Mouse (Mus musculus) cerebellum, adult 2 months (tissue): ENCODE measurements around the gene Grb2. TPM values are rescaled to one million over a fixed set of nuclear protein-coding genes. Genes with fewer than 3 reads are reported as not detected.

ENCODE experiments used
- DNase-seq, 2 experiments: peaks; one replicate each; pipeline ENCODE4 v3.0.0; 2021
- H3K27ac ChIP-seq: fragments of 200-500 bp; 2 replicates; pipeline ENCODE4 v1.5.1; 2012; ENCODE audit warnings: low read length, control low read depth, inconsistent platforms; ENCODE audit not compliant: insufficient read depth
- H3K27me3 ChIP-seq: fragments of 200-500 bp; 2 replicates; pipeline ENCODE4 v1.6.1; 2012; ENCODE audit warnings: inconsistent platforms, mild to moderate bottlenecking, low read length, moderate library complexity; ENCODE audit not compliant: control insufficient read depth, insufficient read depth
- H3K4me1 ChIP-seq: fragments of 200-500 bp; 2 replicates; pipeline ENCODE4 v1.6.1; 2011; ENCODE audit warnings: low read length; ENCODE audit not compliant: control insufficient read depth, insufficient read depth
- H3K4me3 ChIP-seq: fragments of 200-500 bp; replicated peaks from 2 replicates; pipeline ENCODE3; 2011; ENCODE audit warnings: mild to moderate bottlenecking, low read depth, low read length, control low read depth; ENCODE audit not compliant: insufficient read depth
- CTCF ChIP-seq: fragments of 200-500 bp; IDR thresholded peaks from 2 replicates; pipeline ENCODE4 v1.5.1; 2011; ENCODE audit warnings: low read depth, mild to moderate bottlenecking, control low read depth, low read length, moderate library complexity, borderline replicate concordance; ENCODE audit not compliant: insufficient read depth
- POLR2A ChIP-seq: fragments of 200-500 bp; IDR thresholded peaks from 2 replicates; pipeline ENCODE4 v1.6.1; 2011; ENCODE audit warnings: low read length, control low read depth, borderline replicate concordance; ENCODE audit not compliant: insufficient read depth
- WGBS: fragments of 180-500 bp; shearing (Covaris S2); methylation state at CpG from one replicate; pipeline ENCODE4 v1.1.7; 2018; 5-methylcytosine and 5-hydroxymethylcytosine counted together
- polyA plus RNA-seq: library from polyadenylated mRNA; depleted of rRNA; stranded (reverse); fragments of >200 nt; gene quantifications from 2 replicates; pipeline ENCODE4 v1.2.3, GENCODE M21; 2012

Gene Grb2
- polyA plus RNA-seq, 1 experiment, result 132 TPM

- H3K27ac ChIP-seq, result no peak overlapping the region
- TF ChIP-seq CTCF (peak; percentile 28; the same call in 1 of the 2 replicates), POLR2A (no peak)
- no peak for DNase-seq
- WGBS, result 64% methylated on average over 8 of the region's 8 CpGs
- peaks cover 2% of the 10 kb centered on the region; the same call in 1 of the 2 replicates for H3K4me1 ChIP-seq
- H3K4me3 ChIP-seq, result no peak overlapping the region
- no peaks in the 10 kb centered on the region for H3K27me3 ChIP-seq
Observed at GRCm38 (mm10) chr11:115717660-115718390, 9.4 kb upstream of the Grb2 start.

GRCm38 (mm10) chr11:115716410-115717338 is 8.3 kb upstream of the Grb2 start:
- DNase-seq, result no peak
- 79% methylated on average over 15 of the region's 15 CpGs for WGBS
- Histone ChIP-seq H3K27ac (no peak overlapping the region), H3K4me3 (no peak overlapping the region), H3K4me1 (no peaks in the 10 kb centered on the region; the same call in 1 of the 2 replicates), H3K27me3 (no peaks in the 10 kb centered on the region)
- TF ChIP-seq CTCF, result no peak
- no peak for TF ChIP-seq POLR2A

- peaks cover 3% of the 10 kb centered on the region; the same call in 1 of the 2 replicates for H3K4me1 ChIP-seq
- WGBS, result 5% methylated on average over 7 of the region's 7 CpGs
- TF ChIP-seq CTCF (peak; percentile 74), POLR2A (no peak)
- H3K27ac ChIP-seq, result no peak overlapping the region
- peak; percentile 75 to 83 for DNase-seq
- H3K4me3 ChIP-seq, result no peak overlapping the region
- no peaks in the 10 kb centered on the region for H3K27me3 ChIP-seq
Observed at GRCm38 (mm10) chr11:115714491-115714890, 6.1 kb upstream of the Grb2 start.

- Histone ChIP-seq H3K4me1 (peaks cover 3% of the 10 kb centered on the region; the same call in 1 of the 2 replicates), H3K27ac (no peak overlapping the region), H3K4me3 (no peak overlapping the region), H3K27me3 (no peaks in the 10 kb centered on the region)
- TF ChIP-seq POLR2A (no peak), CTCF (no peak)
- 97% methylated on average over 3 of the region's 3 CpGs for WGBS
- no peak for DNase-seq
Observed at GRCm38 (mm10) chr11:115713447-115713846, 5.0 kb upstream of the Grb2 start.

GRCm38 (mm10) chr11:115712674-115713298 is 4.4 kb upstream of the Grb2 start:
- Histone ChIP-seq H3K4me3 (no peak overlapping the region), H3K27me3 (no peaks in the 10 kb centered on the region), H3K27ac (no peak overlapping the region), H3K4me1 (peaks cover 3% of the 10 kb centered on the region; the same call in 1 of the 2 replicates)
- WGBS, result 90% methylated on average over 12 of the region's 12 CpGs
- DNase-seq, result no peak
- no peak for TF ChIP-seq POLR2A
- no peak for TF ChIP-seq CTCF

- 72% methylated on average over 2 of the region's 2 CpGs for WGBS
- TF ChIP-seq CTCF (no peak), POLR2A (no peak)
- peaks cover 3% of the 10 kb centered on the region; the same call in 1 of the 2 replicates for H3K4me1 ChIP-seq
- no peak overlapping the region for H3K27ac ChIP-seq
- H3K27me3 ChIP-seq, result no peaks in the 10 kb centered on the region
- no peak overlapping the region for H3K4me3 ChIP-seq
- DNase-seq, result no peak
Observed at GRCm38 (mm10) chr11:115712268-115712667, 3.9 kb upstream of the Grb2 start.

- Histone ChIP-seq H3K27ac (no peak overlapping the region), H3K27me3 (no peaks in the 10 kb centered on the region), H3K4me3 (no peak overlapping the region), H3K4me1 (peaks cover 7% of the 10 kb centered on the region; the same call in 1 of the 2 replicates)
- TF ChIP-seq POLR2A (no peak), CTCF (no peak)
- DNase-seq, result peak in 1 of 2 experiments; percentile 6
- WGBS, result 87% methylated on average over 9 of the region's 9 CpGs
Observed at GRCm38 (mm10) chr11:115711133-115711532, 2.7 kb upstream of the Grb2 start.
